Mouse (Mus musculus) embryonic fibroblast, embryonic 13.5 days (primary cell): ENCODE data around the gene Ripk3. TPM values are rescaled to one million over a fixed set of nuclear protein-coding genes. Genes with fewer than 3 reads are reported as not detected.

ENCODE experiments used
- H3K27ac ChIP-seq: 2 replicates; pipeline ENCODE4 v1.5.1; 2012; ENCODE audit warnings: low read length, control low read depth, inconsistent platforms; ENCODE audit not compliant: insufficient read depth
- H3K4me1 ChIP-seq: 2 replicates; pipeline ENCODE4 v1.6.1; 2011; ENCODE audit warnings: low read length; ENCODE audit not compliant: control insufficient read depth, insufficient read depth
- H3K4me3 ChIP-seq: 2 replicates; pipeline ENCODE4 v1.5.1; 2011; ENCODE audit warnings: mild to moderate bottlenecking, control low read depth, low read length; ENCODE audit not compliant: insufficient read depth
- CTCF ChIP-seq: IDR thresholded peaks from 2 replicates; pipeline ENCODE4 v1.5.1; 2011; ENCODE audit warnings: mild to moderate bottlenecking, control low read depth, low read length, moderate library complexity, borderline replicate concordance; ENCODE audit not compliant: insufficient read depth
- POLR2A ChIP-seq: IDR thresholded peaks from 2 replicates; pipeline ENCODE4 v1.6.1; 2011; ENCODE audit warnings: low read depth, mild to moderate bottlenecking, control low read depth, low read length, moderate library complexity
- polyA plus RNA-seq: library from polyadenylated mRNA; stranded (reverse); fragments of >200 nt; gene quantifications from 2 replicates; pipeline ENCODE4 v1.2.4, GENCODE M21; 2011; ENCODE audit warnings: low read depth; ENCODE audit not compliant: missing spikeins, insufficient read length

The Ripk3 gene
- polyA plus RNA-seq, 1 experiment: 109 TPM

- Histone ChIP-seq H3K4me1 (peaks cover 2% of the 10 kb centered on the region), H3K27ac (no peak overlapping the region), H3K4me3 (no peak overlapping the region)
- TF ChIP-seq CTCF (peak; percentile 87), POLR2A (0 out of 2 replicates have a peak, but pooled peaks have one; percentile 22)
Measured at GRCm38 (mm10) chr14:55781310-55781709, 7.4 kb downstream of the Ripk3 start.

DNA sequence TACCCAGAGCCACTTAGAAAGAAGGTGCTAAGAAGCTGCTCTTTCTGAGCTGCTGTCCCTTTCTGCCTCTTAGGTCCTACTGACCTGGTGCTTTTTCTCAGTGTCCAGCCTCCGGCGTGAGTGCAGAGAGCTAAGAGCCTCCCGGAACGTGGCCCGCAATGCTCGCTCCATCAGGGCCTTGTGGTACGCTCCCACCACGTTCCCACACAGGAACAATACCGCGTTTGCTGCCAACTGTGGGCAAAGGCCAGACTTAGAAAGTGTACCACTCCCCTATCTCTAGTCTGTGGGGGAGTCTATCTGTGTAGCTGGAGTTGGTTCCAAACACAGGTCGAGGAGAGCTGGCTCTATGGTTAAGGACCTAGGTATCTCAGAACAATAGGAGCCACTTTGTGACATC, 7.9 kb downstream of the Ripk3 start:
- Histone ChIP-seq H3K4me1 (peaks cover 2% of the 10 kb centered on the region), H3K4me3 (no peak overlapping the region), H3K27ac (no peak overlapping the region)
- TF ChIP-seq CTCF (no peak), POLR2A (no peak)

GRCm38 (mm10) chr14:55779656-55780055, 9.0 kb downstream of the Ripk3 start:
- no peak overlapping the region for H3K4me3 ChIP-seq
- peaks cover 2% of the 10 kb centered on the region for H3K4me1 ChIP-seq
- no peak for TF ChIP-seq CTCF
- TF ChIP-seq POLR2A: no peak
- no peak overlapping the region for H3K27ac ChIP-seq

GRCm38 (mm10) chr14:55778686-55779085, 10.0 kb downstream of the Ripk3 start:
- Histone ChIP-seq H3K4me3 (no peak overlapping the region), H3K27ac (no peak overlapping the region), H3K4me1 (peaks cover under 1% of the 10 kb centered on the region)
- TF ChIP-seq CTCF: no peak
- TF ChIP-seq POLR2A: no peak

GRCm38 (mm10) chr14:55777806-55778205, 10.9 kb downstream of the Ripk3 start:
- TF ChIP-seq POLR2A (no peak), CTCF (no peak)
- no peak overlapping the region for H3K4me3 ChIP-seq
- no peak overlapping the region for H3K27ac ChIP-seq
- H3K4me1 ChIP-seq: no peaks in the 10 kb centered on the region; the same call in 1 of the 2 replicates

DNA sequence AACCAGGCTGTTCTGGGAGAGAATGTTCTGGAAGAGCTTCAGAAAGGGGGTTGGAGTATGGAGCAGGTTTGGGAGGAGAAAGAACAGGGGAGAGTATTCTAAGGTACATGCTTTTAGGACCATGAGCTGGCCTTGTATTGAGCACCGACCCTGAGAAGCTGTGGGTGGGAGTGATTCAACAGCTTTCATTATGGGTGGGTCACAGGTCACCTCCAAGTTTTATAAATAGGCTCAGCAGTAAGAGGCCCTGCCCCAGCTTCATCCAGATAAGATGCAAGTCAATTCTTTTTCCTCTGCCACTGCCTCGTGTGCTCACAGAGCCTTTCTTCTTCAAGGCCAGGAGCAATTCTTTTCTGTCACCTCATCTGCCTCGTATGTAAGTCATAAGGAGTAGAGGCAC, 11.5 kb downstream of the Ripk3 start:
- H3K27ac ChIP-seq: no peak overlapping the region
- no peaks in the 10 kb centered on the region; the same call in 1 of the 2 replicates for H3K4me1 ChIP-seq
- H3K4me3 ChIP-seq: no peak overlapping the region
- no peak for TF ChIP-seq POLR2A

GRCm38 (mm10) chr14:55776711-55777110, 12.0 kb downstream of the Ripk3 start:
- H3K4me3 ChIP-seq: no peak overlapping the region
- H3K27ac ChIP-seq: no peak overlapping the region
- TF ChIP-seq CTCF (no peak), POLR2A (no peak)
- H3K4me1 ChIP-seq: no peaks in the 10 kb centered on the region; the same call in 1 of the 2 replicates

GRCm38 (mm10) chr14:55769087-55769703, 19.5 kb downstream of the Ripk3 start:
- Histone ChIP-seq H3K27ac (peak overlapping the region; percentile 47; the same call in 1 of the 2 replicates), H3K4me3 (no peak overlapping the region), H3K4me1 (peaks cover 4% of the 10 kb centered on the region)
- no peak for TF ChIP-seq POLR2A
- TF ChIP-seq CTCF: no peak

DNA sequence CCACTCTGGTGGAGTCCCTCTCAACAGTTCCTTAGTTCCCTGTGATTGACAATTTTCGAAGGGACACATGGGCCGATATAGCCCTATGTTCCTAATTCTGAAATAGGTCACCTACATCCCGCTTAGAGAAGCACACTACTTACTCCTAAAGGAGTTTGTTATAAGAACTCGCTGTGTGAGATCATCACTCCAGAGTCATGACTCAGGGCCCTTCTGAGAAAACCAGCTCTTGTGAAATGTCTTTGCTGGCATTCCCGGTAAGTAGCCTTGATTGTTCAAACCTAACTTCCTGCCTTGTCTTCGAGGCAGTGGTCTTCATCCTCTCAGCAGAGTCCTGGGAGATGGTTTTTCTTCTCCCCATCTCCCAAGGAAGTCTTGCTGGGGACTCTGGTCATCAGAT, 20.1 kb downstream of the Ripk3 start:
- no peak for TF ChIP-seq POLR2A
- no peak for TF ChIP-seq CTCF
- no peak overlapping the region for H3K4me3 ChIP-seq
- peak overlapping the region; percentile 59 for H3K27ac ChIP-seq
- peaks cover 4% of the 10 kb centered on the region for H3K4me1 ChIP-seq

- Histone ChIP-seq H3K4me1 (peaks cover 4% of the 10 kb centered on the region), H3K4me3 (no peak overlapping the region), H3K27ac (peak overlapping the region; percentile 59)
- TF ChIP-seq POLR2A (no peak; the same call in 1 of the 2 replicates), CTCF (no peak)
Measured at GRCm38 (mm10) chr14:55767519-55768414, 20.9 kb downstream of the Ripk3 start.

DNA sequence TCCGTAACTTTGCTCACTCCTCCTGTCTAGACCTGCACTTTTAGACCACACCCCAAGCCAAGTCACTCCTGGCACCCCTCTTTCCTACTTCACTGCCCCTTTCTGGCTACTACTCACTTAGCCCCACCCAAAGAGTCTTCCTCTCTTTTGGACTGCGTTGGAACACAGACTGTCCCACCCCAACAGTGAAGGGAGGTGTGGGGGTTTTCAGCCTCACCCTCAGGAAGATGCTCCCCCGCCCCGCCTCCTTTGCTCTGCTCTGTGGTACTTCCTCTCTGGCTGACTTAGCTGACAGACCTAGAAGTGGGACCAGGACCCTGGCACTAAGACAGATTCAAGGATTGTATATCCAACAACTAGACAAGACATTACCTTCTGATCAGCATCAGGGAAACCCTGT, 23.0 kb downstream of the Ripk3 start, which contains the start of gene Ltb4r1:
TSS of gene Ltb4r1 (plus strand) at position 267 of the 400 bp plus-strand sequence.
- peaks cover 4% of the 10 kb centered on the region for H3K4me1 ChIP-seq
- no peak within 1 kb of the TSS for H3K4me3 ChIP-seq
- no peak for TF ChIP-seq POLR2A
- no peak for TF ChIP-seq CTCF
- H3K27ac ChIP-seq: no peak within 1 kb of the TSS
